Mouse (Mus musculus) embryo, embryonic 11.5 days (tissue): ENCODE measurements around the gene Btn2a2.
"Not testable (repeated sequence)": the region's sequence is repeated elsewhere in the genome, so short reads cannot be mapped to it uniquely, and the experiment has no call there.

Experiments
- DNase-seq: peaks from one replicate; pipeline ENCODE4 v3.0.0-alpha.2; 2012; ENCODE audit warnings: low read depth, low spot score

The Btn2a2 gene

GRCm38 (mm10) chr13:23488400-23489322 is at the start of gene Btn2a2:
Gene Btn2a2 (minus strand): TSS chr13:23488857.
- no peak for DNase-seq

DNA sequence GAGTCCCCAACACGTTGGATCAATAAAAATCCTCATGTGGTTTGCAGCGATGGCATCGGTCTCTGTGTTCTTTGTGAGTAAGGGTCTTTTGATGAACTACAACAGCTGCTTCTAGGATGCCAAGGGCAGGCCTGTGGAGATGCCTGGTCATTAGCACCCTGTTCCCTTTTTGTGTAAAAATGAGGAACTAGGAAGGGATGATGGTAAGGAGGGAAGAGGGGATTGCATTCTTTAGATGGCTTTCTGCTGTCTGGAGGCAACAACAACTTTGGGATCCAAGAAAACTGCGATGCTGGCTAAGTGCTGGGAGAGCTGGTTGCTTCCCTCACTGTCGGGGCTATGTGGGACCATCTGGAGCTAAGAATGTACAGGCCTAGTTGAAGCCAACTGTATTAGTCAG is 49.6 kb upstream of the Btn2a2 start:
- DNase-seq: no peak

DNA sequence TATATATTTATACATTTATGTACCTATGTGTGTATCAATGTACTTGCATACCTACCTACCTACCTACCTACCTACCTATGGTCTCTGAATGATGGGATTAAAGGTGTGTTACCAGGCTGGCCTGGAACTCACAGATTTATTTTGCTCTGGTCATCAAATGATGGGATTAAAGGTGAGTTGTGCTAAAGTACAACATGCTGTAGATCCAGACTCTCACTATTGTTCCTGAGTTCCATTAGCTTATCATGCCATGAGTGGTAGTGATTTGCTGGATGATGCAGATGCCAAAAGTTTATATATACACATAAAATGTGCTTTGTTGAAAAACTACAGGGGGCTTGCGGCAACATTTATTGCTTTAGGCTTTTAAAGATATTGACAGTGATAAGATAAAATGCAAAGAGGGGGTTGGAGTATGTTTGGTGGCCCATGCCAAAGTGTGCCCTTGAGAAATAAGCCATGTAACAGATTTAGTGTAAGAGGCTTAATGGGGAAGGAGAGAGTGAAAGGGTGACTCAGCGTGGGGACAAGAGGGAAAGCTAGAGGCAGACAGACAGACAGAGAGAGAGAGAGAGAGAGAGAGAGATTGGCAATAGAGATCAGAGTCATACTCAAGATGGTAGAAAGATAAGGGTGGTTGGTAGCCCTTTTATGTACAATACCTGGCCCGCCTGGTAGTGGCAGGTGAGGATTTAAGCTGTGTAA is 48.5 kb upstream of the Btn2a2 start:
- DNase-seq: no peak

- DNase-seq: no peak
These were observed 47.6 kb upstream of the Btn2a2 start for GRCm38 (mm10) chr13:23536076-23536822.

DNA sequence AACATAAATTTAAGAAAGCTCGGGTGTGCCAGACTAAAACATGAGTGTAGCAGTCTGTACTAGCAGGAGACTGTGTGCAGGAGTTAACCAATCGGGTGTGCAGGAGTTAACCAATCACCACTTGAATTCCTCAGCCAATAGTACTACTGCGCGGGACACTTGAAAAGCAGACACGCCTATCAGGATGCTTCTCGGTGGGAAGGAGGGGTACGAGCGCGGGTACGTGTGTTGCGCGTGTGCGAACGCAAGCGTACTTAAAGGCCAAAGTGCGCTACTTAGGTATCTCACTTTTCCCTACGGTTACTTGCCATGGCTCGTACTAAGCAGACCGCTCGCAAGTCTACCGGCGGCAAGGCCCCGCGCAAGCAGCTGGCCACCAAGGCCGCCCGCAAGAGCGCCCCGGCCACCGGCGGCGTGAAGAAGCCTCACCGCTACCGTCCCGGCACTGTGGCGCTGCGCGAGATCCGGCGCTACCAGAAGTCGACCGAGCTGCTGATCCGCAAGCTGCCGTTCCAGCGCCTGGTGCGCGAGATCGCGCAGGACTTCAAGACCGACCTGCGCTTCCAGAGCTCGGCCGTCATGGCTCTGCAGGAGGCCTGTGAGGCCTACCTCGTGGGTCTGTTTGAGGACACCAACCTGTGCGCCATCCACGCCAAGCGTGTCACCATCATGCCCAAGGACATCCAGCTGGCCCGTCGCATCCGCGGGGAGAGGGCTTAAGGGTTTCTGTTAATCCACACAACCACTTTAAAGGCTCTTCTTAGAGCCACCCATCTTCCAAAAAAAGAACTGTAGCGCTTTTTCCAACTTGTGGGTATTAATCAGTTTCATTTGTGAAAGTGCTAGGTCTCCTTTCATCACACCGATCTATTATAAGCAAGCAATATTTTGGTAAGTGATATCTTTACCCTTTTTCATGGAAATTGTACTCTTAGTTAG is 46.7 kb upstream of the Btn2a2 start, which contains the start of gene Hist1h3g:
Gene Hist1h3g, plus strand, starts transcription at position 286 of the 939 bp plus-strand sequence.
- DNase-seq: not testable (repeated sequence)

- no peak for DNase-seq
These were observed 45.9 kb upstream of the Btn2a2 start for GRCm38 (mm10) chr13:23534368-23535131.

- DNase-seq: not testable (repeated sequence)
These were observed 45.1 kb upstream of the Btn2a2 start, which contains the start of gene Hist1h2af for GRCm38 (mm10) chr13:23533560-23534367. Gene Hist1h2af (plus strand): TSS chr13:23533906.

DNA sequence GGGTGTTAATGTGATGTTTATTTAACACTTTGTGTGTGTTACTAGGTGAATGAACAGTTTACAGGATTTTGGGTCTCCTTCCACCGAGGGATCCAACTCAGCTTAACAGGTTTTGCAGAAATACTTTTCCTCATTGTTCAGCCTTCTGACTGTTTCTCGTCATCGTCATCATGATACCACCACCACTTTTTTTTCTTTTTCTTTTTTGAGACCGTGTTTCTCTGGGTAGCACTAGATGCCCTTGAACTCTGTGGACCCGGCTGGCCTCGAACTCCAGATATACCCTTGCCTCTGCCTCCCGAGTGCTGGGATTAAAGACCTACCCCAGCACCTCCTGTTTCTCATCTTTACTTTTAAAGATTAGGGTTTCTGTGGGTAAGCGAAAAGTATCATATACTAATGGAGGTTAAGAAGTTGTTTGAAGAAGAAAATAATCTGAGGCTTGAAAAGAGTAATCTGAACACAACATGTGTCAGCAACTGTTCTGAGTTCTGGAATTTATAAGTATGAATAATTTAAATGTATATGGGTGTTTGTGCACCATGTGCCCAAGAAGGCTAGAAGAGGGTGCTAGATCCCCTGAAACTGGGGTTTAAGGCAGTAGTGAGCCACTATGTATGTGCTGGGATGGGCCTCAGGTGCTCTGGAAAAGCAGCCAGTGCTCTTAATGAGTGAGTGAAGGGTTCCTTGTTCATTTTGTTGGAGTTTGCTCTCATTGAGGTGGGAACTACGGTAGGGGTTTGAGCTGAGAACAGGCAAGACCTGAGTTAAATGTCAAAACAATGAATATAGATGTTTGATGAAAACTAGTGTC is 43.8 kb upstream of the Btn2a2 start:
- DNase-seq: no peak

- peak; percentile 94 for DNase-seq
These were observed 42.5 kb upstream of the Btn2a2 start, which contains the start of gene Hist1h4h for GRCm38 (mm10) chr13:23530901-23531875. Gene Hist1h4h (plus strand): TSS chr13:23531050.

DNA sequence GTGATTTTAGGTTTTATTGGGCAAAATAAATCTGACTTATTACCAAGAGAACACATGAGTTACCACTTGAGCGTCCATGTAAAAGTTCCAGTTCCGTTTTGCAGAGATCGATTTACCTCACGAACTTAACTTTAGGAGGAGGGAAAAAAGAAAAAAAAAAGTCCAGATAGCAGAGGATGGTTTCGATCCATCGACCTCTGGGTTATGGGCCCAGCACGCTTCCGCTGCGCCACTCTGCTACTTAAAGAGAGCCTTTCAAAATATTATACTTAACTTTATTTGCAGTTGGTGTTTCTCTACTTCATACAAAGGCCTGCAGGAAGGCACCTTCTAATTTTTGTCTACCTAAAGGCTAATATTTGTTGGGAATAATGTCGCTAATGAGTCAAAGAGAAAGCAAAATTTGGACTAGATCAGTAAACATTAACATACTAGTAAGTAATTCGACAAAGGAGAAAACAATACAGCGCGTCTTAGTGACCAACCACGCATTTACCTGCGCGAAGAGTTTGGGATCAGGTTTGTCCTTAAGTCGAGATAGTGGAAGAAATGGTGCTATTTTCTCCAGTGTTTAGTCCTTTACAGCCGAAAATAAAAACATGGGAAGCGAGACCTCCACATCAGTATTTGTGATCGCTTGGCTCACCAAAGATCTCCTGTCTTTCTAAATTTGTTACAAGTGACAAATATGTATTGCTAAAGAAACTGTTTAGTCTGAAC is 41.7 kb upstream of the Btn2a2 start:
- DNase-seq: no peak

- no peak for DNase-seq
These were observed 41.0 kb upstream of the Btn2a2 start for GRCm38 (mm10) chr13:23529480-23530165.

DNA sequence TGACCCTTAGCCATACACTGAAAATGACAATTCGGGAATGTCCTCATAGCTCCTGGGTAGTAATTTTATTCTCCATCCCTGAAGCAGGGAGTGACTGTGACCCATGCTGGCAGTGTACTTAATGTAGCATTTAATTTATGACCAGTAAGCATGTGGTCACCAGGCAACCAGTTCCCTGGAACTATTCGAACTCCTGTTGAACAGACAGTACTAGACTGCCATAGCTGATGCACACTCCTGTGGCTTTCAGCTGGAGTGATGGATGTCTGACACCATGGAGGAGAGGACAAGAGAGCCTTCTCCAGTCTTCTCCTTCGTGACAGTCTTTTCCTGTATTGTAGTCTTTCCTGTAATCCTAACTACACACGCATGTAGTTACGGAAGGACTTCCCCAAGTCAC is 40.3 kb upstream of the Btn2a2 start:
- DNase-seq: no peak

GRCm38 (mm10) chr13:23526312-23526711 is 37.7 kb upstream of the Btn2a2 start:
- DNase-seq: peak; percentile 87

- no peak for DNase-seq
These were observed 37.2 kb upstream of the Btn2a2 start for GRCm38 (mm10) chr13:23525901-23526300.

- DNase-seq: peak; percentile 79
These were observed 36.0 kb upstream of the Btn2a2 start for GRCm38 (mm10) chr13:23524654-23525053.

GRCm38 (mm10) chr13:23523976-23524375 is 35.3 kb upstream of the Btn2a2 start:
- DNase-seq: no peak
